Comparison of ENCODE assay signal across 19 mouse cellular contexts in genomic region chr2:13087811-13088210, GRCm38 (mm10).
"Had no signal": no experiment of that assay in that cellular context is flagged by ENCODE, and none has a peak within 500 bp of the region (broad histone marks: within the 10 kb centered on the region; RNA-seq: fewer than 3 reads in every experiment).

No protein-coding gene starts in this region.

- H3K4me3 ChIP-seq: liver, embryonic 15.5 days; lung, embryonic 15.5 days; megakaryocyte, embryonic 14.5 days; midbrain, embryonic 12.5 days; neural tube, embryonic 12.5 days had no signal

- H3K9me3 ChIP-seq: liver, embryonic 15.5 days; lung, embryonic 15.5 days; megakaryocyte, embryonic 14.5 days; midbrain, embryonic 12.5 days; neural tube, embryonic 12.5 days had no signal

- H3K27ac ChIP-seq: liver, embryonic 15.5 days; lung, embryonic 15.5 days; macrophage; midbrain, embryonic 12.5 days; neural tube, embryonic 12.5 days had no signal

- DNase-seq: liver, postnatal 0 days; lung, adult 2 months; lung, postnatal 14 days; lung, postnatal 36 days; midbrain, embryonic 14.5 days; right cerebral cortex, postnatal 14 days; right cerebral cortex, postnatal 4 days; spleen, adult 18-20 months; thymus, adult 18-20 months; thymus, postnatal 14 days; thymus, postnatal 36 days had no signal

- H3K9ac ChIP-seq: liver, embryonic 15.5 days; liver, postnatal 0 days; lung, embryonic 15.5 days; midbrain, embryonic 12.5 days; neural tube, embryonic 12.5 days had no signal

- H3K4me2 ChIP-seq: liver, embryonic 15.5 days; lung, embryonic 15.5 days; midbrain, embryonic 12.5 days; neural tube, embryonic 12.5 days had no signal

- H3K36me3 ChIP-seq: liver, embryonic 15.5 days; lung, embryonic 15.5 days; midbrain, embryonic 12.5 days; neural tube, embryonic 12.5 days had no signal

- ATAC-seq: liver, postnatal 0 days; lung, postnatal 0 days; midbrain, embryonic 16.5 days had no signal

- H3K4me1 ChIP-seq: liver, embryonic 15.5 days; lung, embryonic 15.5 days; midbrain, embryonic 12.5 days had no signal

- H3K27me3 ChIP-seq: liver, embryonic 15.5 days; lung, embryonic 15.5 days; megakaryocyte, embryonic 14.5 days; midbrain, embryonic 12.5 days; neural tube, embryonic 12.5 days had no signal
